Mouse (Mus musculus) heart, postnatal 0 days (tissue): ENCODE data around the gene Tpsab1.

ENCODE experiments used
- CTCF ChIP-seq: IDR thresholded peaks from 2 replicates; pipeline ENCODE4 v1.5.1; 2016; ENCODE audit warnings: antibody characterized with exemption, control low read depth, low read depth
- EP300 ChIP-seq: IDR thresholded peaks from 2 replicates; pipeline ENCODE4 v1.6.1; 2016; ENCODE audit warnings: antibody characterized with exemption, low read depth

DNA sequence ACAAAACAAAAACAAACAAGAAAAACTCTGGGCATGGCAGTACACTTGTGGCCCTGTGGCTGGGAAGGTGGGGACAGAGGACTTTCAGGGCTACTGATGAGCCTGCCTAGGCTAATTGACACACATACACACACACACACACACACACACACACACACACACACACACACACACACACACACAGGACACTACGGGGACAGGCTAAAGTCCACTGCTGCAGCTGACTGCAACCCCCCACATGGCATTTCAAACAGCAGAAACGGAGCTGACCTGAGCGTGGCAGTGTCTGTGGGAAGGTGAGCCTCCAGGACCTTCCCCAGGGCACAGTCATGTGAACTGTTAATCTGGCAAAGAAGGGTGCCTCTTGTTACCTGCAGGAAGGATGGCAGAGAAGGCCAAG lies 3.9 kb downstream of the Tpsab1 start:
- TF ChIP-seq CTCF, result no peak
- no peak for TF ChIP-seq EP300
